Mouse (Mus musculus) fat pad, adult 2 months (tissue): ENCODE results near the gene Ccdc116.

Experiments
- DNase-seq: peaks from one replicate; pipeline ENCODE4 v3.0.0-alpha.2; 2011; ENCODE audit warnings: low read depth, low spot score; ENCODE audit errors: extremely low read depth

Ccdc116 gene

GRCm38 (mm10) chr16:17131191-17132088, 15.6 kb downstream of the Ccdc116 start:
- DNase-seq, result no peak

GRCm38 (mm10) chr16:17127292-17127691, 19.7 kb downstream of the Ccdc116 start:
- no peak for DNase-seq

DNA sequence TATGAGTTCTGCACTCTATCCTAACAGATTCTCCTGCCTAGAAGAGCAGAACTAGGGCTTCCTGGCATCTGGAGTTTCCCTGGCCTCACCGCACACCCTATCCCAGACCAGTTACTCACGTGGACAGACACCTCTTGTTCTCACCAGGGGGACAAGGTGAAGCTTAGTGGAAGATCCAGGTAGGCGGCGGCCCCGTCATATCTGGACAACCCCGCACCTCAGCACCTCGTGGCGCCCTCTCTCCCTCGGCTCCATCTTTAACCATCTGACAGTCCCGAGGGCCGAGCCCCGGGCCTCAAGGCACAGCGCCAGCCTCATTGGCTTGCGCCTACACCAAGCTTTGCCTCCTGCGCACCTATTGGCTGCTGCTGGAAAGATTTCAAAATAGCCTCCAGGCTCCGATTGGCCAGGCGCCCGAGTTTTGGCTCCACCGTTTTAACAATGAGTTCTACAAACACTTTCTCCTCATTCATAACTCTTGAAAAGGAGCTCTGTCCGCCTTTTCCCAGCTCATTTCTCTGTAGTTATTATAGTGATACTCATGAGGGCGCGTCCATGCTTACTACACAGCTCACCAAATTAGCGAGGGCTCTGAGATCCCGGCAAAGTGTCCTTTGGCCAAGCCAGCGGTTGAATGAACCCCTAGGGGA, 22.0 kb downstream of the Ccdc116 start, which contains the start of gene 2610318N02Rik:
2610318N02Rik (minus strand) TSS at position 297 of the 650 bp plus-strand sequence.
- no peak for DNase-seq

- DNase-seq, result no peak
These were observed 22.7 kb downstream of the Ccdc116 start for GRCm38 (mm10) chr16:17124119-17124870.

DNA sequence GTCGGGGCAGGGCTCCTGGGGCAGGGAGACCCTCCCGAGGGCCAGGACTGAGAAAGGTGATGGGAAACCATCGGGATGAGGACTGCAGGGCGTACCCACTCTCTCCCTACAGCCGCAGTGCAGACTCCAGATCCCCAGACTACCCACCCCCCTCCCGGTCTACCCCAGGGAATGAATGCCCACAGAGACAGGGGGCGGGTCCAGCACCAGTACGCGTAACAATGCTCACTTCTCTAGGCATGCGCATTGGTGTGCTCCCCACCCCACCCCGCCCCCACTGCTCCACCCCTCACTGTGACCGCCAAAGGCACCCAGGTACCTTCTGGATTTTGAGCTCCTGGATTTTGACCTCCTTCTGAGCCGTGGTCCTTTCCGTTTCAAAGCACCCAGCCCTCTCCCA, 25.5 kb downstream of the Ccdc116 start:
- DNase-seq, result no peak

GRCm38 (mm10) chr16:17117309-17117799, 29.7 kb downstream of the Ccdc116 start:
- DNase-seq, result no peak

DNA sequence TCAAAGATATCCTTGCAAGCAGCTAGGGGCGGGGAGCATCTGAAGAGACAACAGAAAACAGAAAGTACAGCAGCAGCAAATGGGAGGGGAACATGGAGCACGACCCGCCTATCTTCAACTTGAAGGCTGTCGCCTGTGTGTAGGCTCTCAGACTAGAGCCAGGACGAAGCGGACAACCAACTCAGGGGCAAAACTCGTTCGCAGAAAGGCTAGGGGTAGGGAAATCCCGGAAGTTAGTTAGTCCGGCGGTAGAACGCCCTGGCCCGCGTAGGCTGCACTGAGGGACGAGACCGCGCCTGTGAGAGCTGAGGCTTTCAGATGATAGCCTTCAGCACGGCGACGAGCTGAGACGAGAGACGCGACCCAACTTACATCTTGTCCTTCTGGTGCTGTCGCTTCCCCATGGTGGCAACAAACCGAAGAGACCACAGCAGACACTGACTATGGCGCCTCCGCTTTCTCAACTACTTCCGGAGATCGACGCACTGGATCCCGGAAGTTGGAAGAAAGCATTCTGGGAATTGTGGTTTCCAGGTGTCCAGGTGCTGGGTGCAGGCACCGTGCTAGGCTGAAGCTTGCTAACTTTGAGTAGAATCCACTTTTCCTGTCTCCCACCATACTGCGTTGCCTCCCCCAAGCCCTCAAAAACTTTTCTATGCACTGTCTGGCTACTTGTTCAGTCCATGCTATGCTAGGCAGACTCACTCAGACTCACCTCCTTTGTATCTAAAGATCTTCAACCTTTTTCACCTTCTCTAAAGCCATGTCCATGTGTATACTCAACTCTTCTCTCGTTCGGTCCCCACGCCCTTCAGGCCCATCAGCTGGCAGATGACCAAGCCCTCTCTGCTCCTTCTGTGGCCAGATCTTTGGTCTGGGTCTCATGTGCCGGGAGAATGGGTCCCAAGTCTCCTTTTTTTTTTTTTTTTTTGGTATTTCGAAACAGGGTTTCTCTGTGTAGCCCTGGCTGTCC, 36.0 kb downstream of the Ccdc116 start, which contains the start of gene Ppil2:
Ppil2 (minus strand) TSS at position 487 of the 973 bp plus-strand sequence.
- DNase-seq, result no peak

DNA sequence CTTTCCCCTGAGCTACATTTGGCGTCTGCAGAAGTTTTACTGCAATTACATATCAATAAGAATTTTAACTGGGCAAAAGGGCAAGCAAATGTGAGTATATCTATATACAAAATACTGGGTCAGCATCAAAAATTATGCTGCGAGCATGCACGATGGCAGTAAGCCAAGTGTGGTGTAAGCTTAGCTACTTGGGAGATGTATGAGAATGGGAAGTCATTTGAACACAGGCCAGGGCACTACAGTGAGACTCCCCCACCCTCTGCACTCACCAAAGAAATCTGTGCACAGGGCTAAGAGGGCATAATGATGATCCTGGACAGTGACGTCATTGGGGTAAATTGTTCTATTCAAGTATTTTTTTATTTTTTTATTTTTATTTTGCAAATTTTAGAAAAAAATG, 42.4 kb downstream of the Ccdc116 start:
- no peak for DNase-seq

- no peak for DNase-seq
These were observed 44.3 kb downstream of the Ccdc116 start for GRCm38 (mm10) chr16:17102630-17103220.

- no peak for DNase-seq
These were observed 50.1 kb downstream of the Ccdc116 start for GRCm38 (mm10) chr16:17096938-17097337.
